Mouse (Mus musculus) stomach, postnatal 0 days (tissue): ENCODE results near the gene AC140267.1. TPM values are rescaled to one million over a fixed set of nuclear protein-coding genes. Genes with fewer than 3 reads are reported as not detected.

Source experiments
- ATAC-seq: fragments of 200-750 bp; cut with Nextera tagmentation; 2 replicates; pipeline ENCODE4 v1.8.0; 2017; ENCODE audit not compliant: low FRiP score, low TSS enrichment
- DNase-seq: peaks from one replicate; pipeline ENCODE4 v3.0.0-alpha.2; 2016; ENCODE audit warnings: low spot score
- H3K27ac ChIP-seq: fragments of 300-500 bp; sonication (generic); replicated peaks from 2 replicates; pipeline ENCODE4 v1.5.1; 2014; ENCODE audit warnings: mild to moderate bottlenecking, control low read depth
- H3K27me3 ChIP-seq: fragments of 300-500 bp; sonication (generic); 2 replicates; pipeline ENCODE4 v1.6.1; 2014; ENCODE audit warnings: low read length; ENCODE audit not compliant: control insufficient read depth, insufficient read depth
- H3K36me3 ChIP-seq: fragments of 300-500 bp; sonication (generic); 2 replicates; pipeline ENCODE4 v1.6.1; 2014; ENCODE audit warnings: low read length, mixed read lengths; ENCODE audit not compliant: control insufficient read depth, insufficient read depth
- H3K4me1 ChIP-seq: fragments of 300-500 bp; sonication (generic); replicated peaks from 2 replicates; pipeline ENCODE4 v1.6.1; 2014; ENCODE audit warnings: antibody characterized with exemption; ENCODE audit not compliant: control insufficient read depth, insufficient read depth
- H3K4me2 ChIP-seq: fragments of 300-500 bp; sonication (generic); replicated peaks from 2 replicates; pipeline ENCODE4 v1.6.1; 2014; ENCODE audit warnings: low read depth, mild to moderate bottlenecking, control low read depth, moderate library complexity
- H3K4me3 ChIP-seq: fragments of 300-500 bp; sonication (generic); 2 replicates; pipeline ENCODE4 v1.5.1; 2014; ENCODE audit warnings: low read depth, low read length, control low read depth
- H3K9ac ChIP-seq: fragments of 300-500 bp; sonication (generic); 2 replicates; pipeline ENCODE4 v1.6.1; 2014; ENCODE audit warnings: mild to moderate bottlenecking, low read length, control low read depth, mixed read lengths
- H3K9me3 ChIP-seq: fragments of 300-500 bp; sonication (generic); 2 replicates; pipeline ENCODE4 v1.6.1; 2016; ENCODE audit warnings: low read length; ENCODE audit not compliant: control insufficient read depth
- CTCF ChIP-seq: IDR thresholded peaks from 2 replicates; pipeline ENCODE4 v1.5.1; 2016; ENCODE audit warnings: antibody characterized with exemption, low read depth, mild to moderate bottlenecking, moderate library complexity
- EP300 ChIP-seq: optimal IDR thresholded peaks from 2 replicates; pipeline ENCODE3; 2016; ENCODE audit warnings: antibody characterized with exemption
- WGBS: fragments of 180-500 bp; shearing (Covaris S2); extraction: QIAGEN DNeasy Blood & Tissue Kit; methylation state at CpG from one replicate; pipeline ENCODE4 v1.1.7; 2014; 5-methylcytosine and 5-hydroxymethylcytosine counted together
- polyA plus RNA-seq: library from polyadenylated mRNA; unstranded; fragments of >200 nt; fragmentation: Nextera tagmentation; extraction: Ambion mirVana; gene quantifications from 2 replicates; pipeline ENCODE4 v1.2.1, GENCODE M21; 2015

The AC140267.1 gene
- polyA plus RNA-seq, 1 experiment from 2014 or later = not detected

GRCm38 (mm10) chr15:80233053-80233452 lies 2.6 kb upstream of the AC140267.1 start:
- peak overlapping the region; percentile 80 for H3K27ac ChIP-seq
- no peak overlapping the region for H3K4me3 ChIP-seq
- DNase-seq = no peak
- H3K4me1 ChIP-seq = 0 out of 2 replicates have a peak, but pooled peaks cover 2% of the 10 kb centered on the region
- no peaks in the 10 kb centered on the region for H3K27me3 ChIP-seq
- TF ChIP-seq CTCF (no peak), EP300 (no peak)
- WGBS = 63% methylated on average over 4 of the region's 4 CpGs
- no peaks in the 10 kb centered on the region for H3K9me3 ChIP-seq
- no peak overlapping the region for H3K4me2 ChIP-seq
- no peak for ATAC-seq
- 0 out of 2 replicates have a peak, but pooled peaks cover 4% of the 10 kb centered on the region for H3K36me3 ChIP-seq
- H3K9ac ChIP-seq = no peak overlapping the region; the same call in 1 of the 2 replicates

DNA sequence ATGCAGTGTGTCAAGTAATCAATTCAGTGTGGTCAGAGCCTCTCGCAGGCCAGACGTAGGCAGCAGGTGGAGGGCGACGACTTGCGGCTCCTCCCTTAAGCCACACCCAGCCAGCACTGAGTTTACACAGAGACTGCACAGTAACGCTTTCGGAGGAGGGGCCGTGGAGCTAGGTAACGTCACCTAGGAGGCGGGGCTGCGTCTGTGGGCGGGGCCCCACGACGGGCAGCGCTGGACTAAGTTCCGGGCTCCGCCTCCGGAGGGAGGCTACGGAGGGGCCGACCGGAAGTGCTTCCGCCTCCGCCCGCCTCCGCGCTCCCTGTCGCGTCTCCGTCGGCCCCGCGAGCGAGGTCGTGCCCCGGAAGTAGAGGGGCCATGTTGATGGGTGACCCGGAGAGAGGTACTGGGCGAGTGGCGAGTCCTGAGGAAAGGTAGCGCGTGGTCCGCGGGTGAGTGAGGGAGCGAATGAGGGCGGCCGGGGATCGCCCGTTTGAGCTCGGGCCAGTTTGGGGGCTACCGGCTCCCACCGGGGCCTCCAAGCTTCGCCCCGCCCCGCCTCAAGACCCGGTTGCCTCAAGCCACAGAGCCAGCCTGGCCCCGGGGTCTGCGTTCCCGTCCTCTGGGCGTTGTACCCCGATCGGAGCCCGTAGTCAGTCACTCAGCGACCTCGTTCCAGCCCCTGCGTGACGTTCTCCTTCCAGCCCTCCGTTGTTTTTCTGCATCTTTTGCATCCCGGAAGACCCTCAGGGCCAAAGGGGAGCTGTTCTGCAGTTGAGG lies 1.7 kb upstream of the AC140267.1 start, which contains the start of gene Mief1:
TSS of gene Mief1 (plus strand) at position 286 of the 777 bp plus-strand sequence.
- Histone ChIP-seq H3K9ac (peak within 1 kb of the TSS; percentile 82), H3K36me3 (0 out of 2 replicates have a peak, but pooled peaks cover 4% of the 10 kb centered on the region), H3K27me3 (no peaks in the 10 kb centered on the region), H3K4me3 (peak within 1 kb of the TSS; percentile 69), H3K27ac (peak within 1 kb of the TSS; percentile 82), H3K9me3 (no peaks in the 10 kb centered on the region), H3K4me1 (0 out of 2 replicates have a peak, but pooled peaks cover 2% of the 10 kb centered on the region), H3K4me2 (peak within 1 kb of the TSS; percentile 73)
- TF ChIP-seq EP300 (no peak), CTCF (peak; percentile 47; the same call in 1 of the 2 replicates)
- ATAC-seq = peak; percentile 97
- under 1% methylated on average over 60 of the region's 67 CpGs for WGBS
- DNase-seq = peak; percentile 99

GRCm38 (mm10) chr15:80248135-80248534 lies 12.5 kb downstream of the AC140267.1 start:
- Histone ChIP-seq H3K27ac (no peak overlapping the region), H3K4me3 (no peak overlapping the region), H3K36me3 (peaks cover 43% of the 10 kb centered on the region), H3K4me2 (no peak overlapping the region), H3K27me3 (no peaks in the 10 kb centered on the region), H3K9me3 (no peaks in the 10 kb centered on the region), H3K9ac (no peak overlapping the region), H3K4me1 (no peaks in the 10 kb centered on the region)
- ATAC-seq = no peak
- TF ChIP-seq EP300 (no peak), CTCF (no peak)
- DNase-seq = no peak
- WGBS = 93% methylated on average over 12 of the region's 12 CpGs

GRCm38 (mm10) chr15:80248596-80248995 lies 13.0 kb downstream of the AC140267.1 start:
- no peak for ATAC-seq
- Histone ChIP-seq H3K9me3 (no peaks in the 10 kb centered on the region), H3K9ac (no peak overlapping the region), H3K36me3 (peaks cover 42% of the 10 kb centered on the region), H3K4me1 (no peaks in the 10 kb centered on the region), H3K27ac (no peak overlapping the region), H3K4me3 (no peak overlapping the region), H3K27me3 (no peaks in the 10 kb centered on the region), H3K4me2 (no peak overlapping the region)
- no peak for DNase-seq
- 96% methylated on average over 1 of the region's 1 CpGs for WGBS
- no peak for TF ChIP-seq CTCF
- no peak for TF ChIP-seq EP300

GRCm38 (mm10) chr15:80249672-80250071 lies 14.0 kb downstream of the AC140267.1 start:
- Histone ChIP-seq H3K4me1 (peaks cover 2% of the 10 kb centered on the region; the same call in 1 of the 2 replicates), H3K9me3 (no peaks in the 10 kb centered on the region), H3K27ac (no peak overlapping the region), H3K27me3 (no peaks in the 10 kb centered on the region), H3K4me3 (no peak overlapping the region), H3K4me2 (no peak overlapping the region), H3K9ac (no peak overlapping the region), H3K36me3 (peaks cover 42% of the 10 kb centered on the region)
- 96% methylated on average over 10 of the region's 10 CpGs for WGBS
- TF ChIP-seq CTCF (no peak), EP300 (no peak)
- DNase-seq = no peak
- ATAC-seq = no peak

GRCm38 (mm10) chr15:80250586-80250985 lies 15.0 kb downstream of the AC140267.1 start:
- H3K4me3 ChIP-seq = no peak overlapping the region
- H3K4me1 ChIP-seq = peaks cover 2% of the 10 kb centered on the region; the same call in 1 of the 2 replicates
- no peaks in the 10 kb centered on the region for H3K9me3 ChIP-seq
- no peak overlapping the region for H3K9ac ChIP-seq
- 74% methylated on average over 6 of the region's 6 CpGs for WGBS
- TF ChIP-seq EP300 (no peak), CTCF (no peak)
- H3K27ac ChIP-seq = no peak overlapping the region; the same call in 1 of the 2 replicates
- ATAC-seq (no peak), DNase-seq (no peak)
- peaks cover 39% of the 10 kb centered on the region for H3K36me3 ChIP-seq
- H3K4me2 ChIP-seq = no peak overlapping the region
- no peaks in the 10 kb centered on the region for H3K27me3 ChIP-seq
